Mouse (Mus musculus): Measurements from ENCODE around the gene Agrp. TPM values are rescaled to one million over a fixed set of nuclear protein-coding genes. Genes with fewer than 3 reads are reported as not detected.
A peak's percentile ranks its signal among the peaks of the same experiment; 100 is the strongest.

The Agrp gene
- polyA plus RNA-seq, 1 experiment from 2014 or later, result 0.88 TPM

DNA sequence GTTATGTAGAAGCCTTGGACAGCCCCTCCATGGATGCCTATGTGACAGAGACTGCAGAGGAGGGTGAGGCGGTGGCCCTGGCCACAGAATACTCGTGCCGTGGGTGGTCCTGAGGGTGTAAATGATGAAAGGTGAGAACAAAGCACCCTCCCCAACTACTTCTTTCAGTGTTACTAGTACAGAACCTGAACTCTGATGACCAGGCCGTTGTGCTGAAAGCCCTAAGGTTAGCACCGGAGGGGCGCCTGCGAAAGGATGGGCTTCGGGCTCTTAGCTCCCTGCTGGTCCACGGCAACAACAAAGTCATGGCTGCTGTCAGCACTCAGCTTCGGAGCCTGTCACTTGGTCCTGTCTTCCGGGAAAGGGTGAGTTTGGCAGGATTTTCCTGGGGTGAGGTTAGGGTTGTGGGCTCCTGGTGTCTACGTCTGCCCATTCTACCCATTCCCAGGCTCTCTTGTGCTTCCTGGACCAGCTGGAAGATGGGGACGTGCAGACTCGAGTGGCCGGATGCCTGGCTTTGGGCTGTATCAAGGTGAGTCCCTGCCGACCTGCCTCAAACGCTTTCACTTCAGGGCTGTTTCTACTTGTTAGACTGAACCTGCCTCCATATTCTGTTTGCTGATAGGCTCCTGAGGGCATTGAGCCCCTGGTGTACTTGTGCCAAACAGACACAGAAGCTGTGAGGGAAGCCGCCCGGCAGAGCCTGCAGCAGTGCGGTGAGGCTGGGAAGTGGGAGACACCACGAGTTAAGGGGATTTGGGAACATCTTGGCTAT is 16.1 kb downstream of the Agrp start:
- H3K9ac ChIP-seq, result no peak overlapping the region
- H3K4me3 ChIP-seq (replicated peaks), result no peak overlapping the region
- H3K9me3 ChIP-seq, result no peaks in the 10 kb centered on the region
- ATAC-seq, result no peak
- H3K36me3 ChIP-seq, result peaks cover 42% of the 10 kb centered on the region
- 0 out of 2 replicates have a peak overlapping the region, but pooled peaks have one; percentile 1 for H3K27ac ChIP-seq
- 90% methylated on average over 21 of the region's 21 CpGs for WGBS
- H3K27me3 ChIP-seq (replicated peaks), result no peaks in the 10 kb centered on the region
- H3K4me2 ChIP-seq (replicated peaks), result no peak overlapping the region
- H3K4me1 ChIP-seq (replicated peaks), result peaks cover 22% of the 10 kb centered on the region

GRCm38 (mm10) chr8:105620211-105620610 is 17.0 kb downstream of the Agrp start:
- Histone ChIP-seq H3K4me2 (replicated peaks) (no peak overlapping the region), H3K9me3 (no peaks in the 10 kb centered on the region), H3K27ac (no peak overlapping the region), H3K4me1 (replicated peaks) (peaks cover 22% of the 10 kb centered on the region), H3K36me3 (peaks cover 51% of the 10 kb centered on the region), H3K4me3 (replicated peaks) (no peak overlapping the region), H3K9ac (no peak overlapping the region), H3K27me3 (replicated peaks) (no peaks in the 10 kb centered on the region)
- 90% methylated on average over 19 of the region's 19 CpGs for WGBS
- no peak for ATAC-seq

GRCm38 (mm10) chr8:105618892-105619591 is 18.2 kb downstream of the Agrp start:
- no peak for ATAC-seq
- Histone ChIP-seq H3K4me3 (replicated peaks) (no peak overlapping the region), H3K9me3 (no peaks in the 10 kb centered on the region), H3K27ac (no peak overlapping the region), H3K27me3 (replicated peaks) (no peaks in the 10 kb centered on the region), H3K4me2 (replicated peaks) (no peak overlapping the region), H3K4me1 (replicated peaks) (peaks cover 26% of the 10 kb centered on the region), H3K9ac (no peak overlapping the region), H3K36me3 (peaks cover 51% of the 10 kb centered on the region)
- 91% methylated on average over 19 of the region's 19 CpGs for WGBS

DNA sequence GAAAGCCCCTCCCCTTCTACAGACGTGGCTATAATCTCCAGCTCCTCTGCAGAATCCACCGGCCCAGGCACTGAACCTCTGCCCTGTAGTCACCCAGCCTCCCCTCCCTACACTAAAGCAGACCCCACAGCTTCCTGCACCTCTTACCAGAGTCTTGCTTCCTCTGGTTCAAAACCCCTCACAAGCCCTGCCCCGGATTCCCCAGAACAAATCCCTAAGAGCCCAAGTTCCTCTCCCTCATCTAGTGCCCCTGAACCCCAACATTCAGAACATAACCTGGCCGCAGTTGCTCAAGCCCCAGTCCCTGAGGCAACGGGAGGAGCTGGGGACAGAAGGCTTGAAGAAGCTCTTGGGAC is 18.9 kb downstream of the Agrp start:
- no peak overlapping the region for H3K27ac ChIP-seq
- H3K36me3 ChIP-seq, result peaks cover 51% of the 10 kb centered on the region
- H3K9ac ChIP-seq, result no peak overlapping the region
- peaks cover 29% of the 10 kb centered on the region for H3K4me1 ChIP-seq (replicated peaks)
- no peak overlapping the region for H3K4me3 ChIP-seq (replicated peaks)
- ATAC-seq, result no peak
- H3K4me2 ChIP-seq (replicated peaks), result no peak overlapping the region
- H3K9me3 ChIP-seq, result no peaks in the 10 kb centered on the region
- H3K27me3 ChIP-seq (replicated peaks), result no peaks in the 10 kb centered on the region
- WGBS, result 92% methylated on average over 5 of the region's 5 CpGs

DNA sequence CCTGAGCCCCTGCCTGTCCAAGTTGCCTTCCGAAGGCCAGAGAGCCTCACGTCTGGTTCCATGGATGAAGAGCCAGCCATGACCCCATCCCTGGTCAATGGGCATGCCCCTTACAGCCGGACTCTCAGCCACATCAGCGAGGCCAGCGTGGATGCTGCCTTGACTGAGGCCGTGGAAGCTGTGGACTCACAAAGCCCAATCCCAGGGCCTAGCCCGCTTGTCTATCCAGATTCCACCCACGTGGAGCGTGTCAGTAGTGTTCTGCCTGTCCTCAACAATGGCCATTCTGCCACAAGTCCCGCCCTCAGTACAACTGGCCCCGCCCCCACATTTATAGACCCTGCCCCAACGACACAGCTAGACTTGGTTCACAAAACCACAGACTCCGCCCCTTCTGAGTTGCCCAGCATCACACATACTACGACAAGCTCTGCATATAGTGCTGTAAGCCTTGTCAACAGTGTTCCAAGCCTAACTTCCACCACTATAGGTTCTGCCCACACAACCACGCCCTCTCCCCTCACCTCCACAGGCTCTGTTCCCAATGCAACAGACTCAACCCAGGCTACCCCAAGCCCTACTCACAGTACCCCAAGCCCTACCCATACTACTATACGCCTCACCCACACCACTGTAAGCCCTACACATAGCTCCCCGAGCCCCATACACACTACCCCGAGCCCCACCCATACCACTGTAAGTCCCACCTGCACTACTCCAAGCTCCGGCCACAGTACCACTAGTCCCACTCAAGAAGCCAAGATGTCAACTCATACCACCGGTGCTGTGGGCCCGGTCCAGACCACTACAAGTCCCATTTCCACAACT is 19.5 kb downstream of the Agrp start:
- no peak overlapping the region for H3K9ac ChIP-seq
- H3K4me2 ChIP-seq (replicated peaks), result no peak overlapping the region
- H3K27me3 ChIP-seq (replicated peaks), result peaks cover 1% of the 10 kb centered on the region; the same call in 1 of the 2 replicates
- peaks cover 51% of the 10 kb centered on the region for H3K36me3 ChIP-seq
- H3K27ac ChIP-seq, result no peak overlapping the region
- no peak for ATAC-seq
- peaks cover 29% of the 10 kb centered on the region for H3K4me1 ChIP-seq (replicated peaks)
- WGBS, result 88% methylated on average over 21 of the region's 21 CpGs
- H3K9me3 ChIP-seq, result no peaks in the 10 kb centered on the region
- H3K4me3 ChIP-seq (replicated peaks), result no peak overlapping the region

GRCm38 (mm10) chr8:105615942-105616341 is 21.3 kb downstream of the Agrp start:
- Histone ChIP-seq H3K27ac (no peak overlapping the region), H3K36me3 (peaks cover 43% of the 10 kb centered on the region), H3K9me3 (no peaks in the 10 kb centered on the region)

DNA sequence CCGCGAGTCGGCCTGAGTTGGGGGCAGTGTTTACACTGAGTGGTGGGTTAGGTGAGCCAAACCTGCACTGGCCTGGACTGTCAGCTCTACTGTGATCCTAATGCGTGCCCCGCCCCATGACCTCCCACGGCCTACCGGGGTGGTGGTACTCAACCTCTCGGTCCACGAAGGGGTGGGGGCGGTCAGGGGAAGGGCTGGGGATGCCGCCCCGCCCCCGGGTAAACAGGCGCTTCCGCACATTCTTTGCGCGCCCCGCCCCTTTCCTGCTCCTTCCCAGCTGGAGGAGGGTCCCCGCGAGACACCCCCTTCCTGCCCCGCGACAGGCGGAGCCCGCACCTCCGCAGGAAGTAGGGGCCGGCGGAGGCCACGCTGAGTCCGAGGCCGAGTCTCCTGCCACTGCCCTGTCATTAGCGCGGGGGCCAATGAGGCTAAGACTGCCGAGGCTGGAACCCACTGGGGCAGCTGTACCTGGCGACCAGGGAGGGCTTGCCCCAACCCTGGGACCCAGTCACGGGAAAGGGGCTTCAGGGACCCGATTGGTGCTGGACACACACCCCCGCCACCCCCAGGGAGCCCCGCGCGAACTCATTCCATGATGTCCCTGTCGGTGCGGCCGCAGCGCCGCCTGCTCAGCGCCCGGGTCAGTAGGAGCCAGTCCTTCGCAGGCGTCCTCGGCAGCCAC is 23.2 kb downstream of the Agrp start:
- Histone ChIP-seq H3K36me3 (peaks cover 33% of the 10 kb centered on the region), H3K4me3 (replicated peaks) (peak overlapping the region; percentile 50), H3K4me1 (replicated peaks) (peaks cover 18% of the 10 kb centered on the region), H3K27me3 (replicated peaks) (peaks cover 6% of the 10 kb centered on the region; the same call in 1 of the 2 replicates), H3K27ac (no peak overlapping the region), H3K9me3 (no peaks in the 10 kb centered on the region), H3K4me2 (replicated peaks) (peak overlapping the region; percentile 98), H3K9ac (peak overlapping the region; percentile 54)
- ATAC-seq, result peak; percentile 73
- 4% methylated on average over 50 of the region's 50 CpGs for WGBS

More at GRCm38 (mm10) chr8:105615942-105616341, 21.3 kb downstream of the Agrp start:
- Histone ChIP-seq H3K4me1 (replicated peaks) (peaks cover 18% of the 10 kb centered on the region), H3K4me2 (replicated peaks) (no peak overlapping the region), H3K4me3 (replicated peaks) (no peak overlapping the region), H3K27me3 (replicated peaks) (peaks cover 6% of the 10 kb centered on the region; the same call in 1 of the 2 replicates), H3K9ac (no peak overlapping the region)
- ATAC-seq, result no peak
- 93% methylated on average over 9 of the region's 9 CpGs for WGBS

DNA sequence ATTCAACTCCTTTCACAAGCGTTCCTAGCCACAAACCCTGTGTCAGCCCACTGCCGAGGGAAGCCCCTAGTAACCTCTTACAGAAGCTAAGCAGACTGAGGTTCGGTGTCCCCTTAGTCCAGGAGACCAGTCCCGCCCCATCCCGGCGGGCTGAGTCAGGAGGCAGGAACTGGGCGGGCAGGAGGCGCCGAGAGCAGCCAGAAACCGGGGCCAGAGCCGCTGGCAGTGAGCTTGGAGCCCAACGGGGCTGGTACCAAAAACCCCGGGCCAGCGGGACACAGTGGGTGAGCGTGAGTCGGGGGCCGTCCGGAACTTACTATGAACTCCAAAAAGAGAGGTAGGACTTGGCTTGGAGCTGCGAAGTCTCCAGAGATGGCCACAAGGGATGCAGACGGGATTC is 24.2 kb downstream of the Agrp start:
- WGBS, result 10% methylated on average over 20 of the region's 20 CpGs
- no peak; the same call in 1 of the 2 replicates for ATAC-seq
- H3K9me3 ChIP-seq, result no peaks in the 10 kb centered on the region
- H3K4me2 ChIP-seq (replicated peaks), result peak overlapping the region; percentile 98
- peak overlapping the region; percentile 50 for H3K4me3 ChIP-seq (replicated peaks)
- H3K9ac ChIP-seq, result peak overlapping the region; percentile 18
- H3K4me1 ChIP-seq (replicated peaks), result peaks cover 18% of the 10 kb centered on the region
- H3K27ac ChIP-seq, result no peak overlapping the region
- peaks cover 25% of the 10 kb centered on the region for H3K36me3 ChIP-seq
- peaks cover 6% of the 10 kb centered on the region; the same call in 1 of the 2 replicates for H3K27me3 ChIP-seq (replicated peaks)

DNA sequence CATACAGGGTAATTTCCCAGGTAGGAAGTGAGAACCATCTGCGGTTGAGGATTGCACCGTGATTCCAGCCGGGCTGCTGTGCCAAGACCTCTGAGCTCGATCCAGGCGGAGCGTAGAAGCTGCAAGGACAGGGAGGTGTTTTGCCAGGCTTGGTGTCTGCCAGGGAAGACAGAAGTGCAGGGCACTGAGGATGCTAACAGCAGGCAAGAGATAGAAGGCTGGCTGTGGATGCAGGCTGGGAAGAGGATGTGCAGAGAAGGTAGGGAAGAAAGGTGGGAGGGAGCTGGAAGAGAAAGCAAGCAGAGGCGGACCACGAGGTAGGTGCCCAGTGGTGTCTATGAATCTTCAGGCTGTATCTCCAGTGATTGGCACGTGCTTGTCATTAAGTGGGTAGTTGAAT is 25.4 kb downstream of the Agrp start:
- Histone ChIP-seq H3K9ac (no peak overlapping the region), H3K36me3 (peaks cover 14% of the 10 kb centered on the region), H3K4me1 (replicated peaks) (peaks cover 26% of the 10 kb centered on the region), H3K4me3 (replicated peaks) (no peak overlapping the region), H3K27me3 (replicated peaks) (peaks cover 6% of the 10 kb centered on the region; the same call in 1 of the 2 replicates), H3K27ac (no peak overlapping the region), H3K9me3 (no peaks in the 10 kb centered on the region), H3K4me2 (replicated peaks) (no peak overlapping the region)
- no peak for ATAC-seq
- WGBS, result 88% methylated on average over 9 of the region's 9 CpGs

- no peaks in the 10 kb centered on the region for H3K9me3 ChIP-seq
- no peak overlapping the region for H3K27ac ChIP-seq
- H3K4me3 ChIP-seq (replicated peaks), result no peak overlapping the region
- peaks cover 35% of the 10 kb centered on the region for H3K4me1 ChIP-seq (replicated peaks)
- no peak overlapping the region for H3K4me2 ChIP-seq (replicated peaks)
- no peak overlapping the region for H3K9ac ChIP-seq
- ATAC-seq, result no peak
- 64% methylated on average over 4 of the region's 4 CpGs for WGBS
- no peaks in the 10 kb centered on the region for H3K36me3 ChIP-seq
- peaks cover 6% of the 10 kb centered on the region; the same call in 1 of the 2 replicates for H3K27me3 ChIP-seq (replicated peaks)
Measured at GRCm38 (mm10) chr8:105609771-105610170, 27.4 kb downstream of the Agrp start.

- peaks cover 35% of the 10 kb centered on the region for H3K4me1 ChIP-seq (replicated peaks)
- H3K27me3 ChIP-seq (replicated peaks), result peaks cover 6% of the 10 kb centered on the region; the same call in 1 of the 2 replicates
- H3K4me3 ChIP-seq (replicated peaks), result no peak overlapping the region
- no peaks in the 10 kb centered on the region for H3K9me3 ChIP-seq
- H3K27ac ChIP-seq, result no peak overlapping the region
- no peak overlapping the region for H3K4me2 ChIP-seq (replicated peaks)
- ATAC-seq, result no peak
- H3K36me3 ChIP-seq, result no peaks in the 10 kb centered on the region
- no peak overlapping the region for H3K9ac ChIP-seq
- 72% methylated on average over 2 of the region's 2 CpGs for WGBS
Measured at GRCm38 (mm10) chr8:105609355-105609754, 27.8 kb downstream of the Agrp start.

Data from intestine, embryonic 15.5 days (tissue).